Mouse (Mus musculus): ENCODE measurements around the gene Rpp40.
A peak's percentile ranks its signal among the peaks of the same experiment; 100 is the strongest.

Rpp40 gene

GRCm38 (mm10) chr13:35905879-35906481, at the start of gene Rpp40:
Rpp40 (minus strand) TSS chr13:35906359.
- DNase-seq (ENCODE audit: low read depth, low spot score), result peak; percentile 83

- DNase-seq (ENCODE audit: low read depth, low spot score), result no peak
These were observed 43.8 kb upstream of the Rpp40 start for GRCm38 (mm10) chr13:35949814-35950455.

DNA sequence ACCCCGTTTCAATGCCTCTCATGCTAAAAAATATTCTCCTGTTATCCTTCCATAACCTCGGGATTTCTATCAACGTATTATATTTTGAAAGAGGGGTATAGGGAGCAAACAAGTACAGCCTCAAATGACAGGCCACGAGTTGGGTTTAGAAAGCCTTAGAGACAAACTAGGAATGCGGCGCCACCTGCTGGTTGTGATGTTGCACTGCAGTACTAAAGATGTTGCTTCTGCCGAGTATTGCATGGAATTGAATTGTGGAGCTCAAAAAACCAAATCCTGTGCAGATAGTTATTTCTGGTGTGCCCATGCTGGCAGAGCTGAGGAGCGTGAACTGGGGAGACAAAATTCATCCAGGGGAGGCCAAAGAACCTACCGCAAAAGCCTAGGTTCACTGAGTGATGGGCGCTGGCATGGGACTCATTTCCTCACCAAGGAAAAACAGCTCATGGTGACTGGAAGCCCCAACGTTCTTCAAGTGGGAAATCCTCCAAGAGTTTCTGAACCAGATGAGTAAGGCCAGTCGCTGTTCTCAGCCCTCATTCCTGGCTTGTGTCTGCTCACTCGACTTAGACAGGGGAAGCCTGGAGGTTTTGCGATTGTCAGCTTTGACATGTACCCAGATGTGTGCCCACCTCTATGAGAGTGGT, 41.3 kb upstream of the Rpp40 start:
- peak; percentile 62 for DNase-seq (ENCODE audit: low read depth, low spot score)

DNA sequence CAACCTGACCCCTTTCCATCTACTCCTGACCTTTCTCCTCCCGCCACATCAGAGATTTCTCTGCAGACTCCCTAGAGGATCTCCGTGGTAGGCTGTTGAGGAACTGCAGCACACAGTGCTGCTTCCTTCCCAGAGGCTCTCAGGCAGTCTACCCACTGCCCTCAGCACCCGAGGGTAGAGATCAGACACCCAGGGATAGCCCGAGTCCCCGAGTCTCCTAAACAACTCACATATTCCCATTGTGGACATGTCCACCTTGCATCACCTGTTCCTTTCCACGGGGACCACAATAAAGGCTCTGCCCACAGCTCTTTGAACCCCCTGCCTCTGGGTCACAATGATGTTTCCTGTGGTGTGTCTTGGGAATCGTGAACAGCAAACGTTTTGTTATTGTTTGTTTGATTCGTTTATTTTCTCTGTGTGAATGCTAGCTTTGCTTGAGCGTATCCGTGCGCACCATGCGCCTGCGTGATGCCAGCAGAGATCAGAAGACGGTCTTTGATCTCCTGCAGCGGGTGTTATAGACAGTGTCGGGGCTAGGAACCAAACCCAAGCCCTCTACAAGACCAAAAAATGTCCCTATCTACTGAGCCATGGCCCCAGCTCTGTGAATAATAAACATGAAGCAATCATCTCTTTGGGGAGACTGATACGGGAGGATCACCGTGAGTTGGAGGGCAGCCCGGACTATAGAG, 40.6 kb upstream of the Rpp40 start:
- DNase-seq (ENCODE audit: low read depth, low spot score), result no peak

GRCm38 (mm10) chr13:35940934-35941333, 34.8 kb upstream of the Rpp40 start:
- DNase-seq (ENCODE audit: low read depth, low spot score), result no peak

GRCm38 (mm10) chr13:35939871-35940665, 33.9 kb upstream of the Rpp40 start:
- no peak for DNase-seq (ENCODE audit: low read depth, low spot score)

DNA sequence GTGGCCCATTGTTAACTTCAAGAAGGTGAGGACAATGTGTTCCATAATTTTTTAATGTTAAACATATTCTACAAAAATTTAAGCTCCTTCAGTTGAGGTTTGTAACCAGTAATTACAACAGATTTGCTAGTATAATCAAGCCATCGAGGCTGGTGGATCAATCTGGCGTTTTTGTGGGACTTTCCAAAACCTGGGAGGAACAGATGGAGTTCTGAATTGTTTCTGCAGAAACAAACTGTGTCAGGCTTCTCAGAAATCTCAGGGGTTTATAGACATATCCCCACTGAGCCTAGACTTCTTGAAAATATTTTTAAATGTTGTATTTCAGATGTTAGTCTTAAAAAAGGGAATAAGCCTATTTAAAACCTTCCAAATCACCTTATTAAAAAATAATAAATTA, 31.8 kb upstream of the Rpp40 start:
- no peak for DNase-seq (ENCODE audit: low read depth, low spot score)

DNA sequence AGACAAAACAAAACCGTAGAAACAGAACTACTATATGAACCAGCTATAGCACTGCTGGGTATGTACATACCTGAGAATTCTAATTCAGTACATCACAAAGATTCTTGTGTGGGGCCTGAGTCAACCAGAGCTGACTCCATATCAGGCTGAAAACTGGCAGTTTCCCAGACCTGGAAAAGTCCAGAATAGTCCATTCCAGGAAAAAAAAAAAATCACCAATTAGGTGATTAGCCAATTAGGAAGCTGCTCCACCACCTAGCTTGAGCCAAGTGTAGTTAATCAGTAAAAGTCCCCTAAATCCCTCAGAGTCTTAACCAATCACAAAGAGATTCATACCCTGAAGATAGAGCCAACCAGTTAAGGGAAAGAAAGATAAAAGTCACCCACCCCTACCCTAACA, 5.3 kb upstream of the Rpp40 start:
- DNase-seq (ENCODE audit: low read depth, low spot score), result no peak

GRCm38 (mm10) chr13:35905378-35905777, 781 bp downstream of the Rpp40 start:
- DNase-seq (ENCODE audit: low read depth, low spot score), result no peak

DNA sequence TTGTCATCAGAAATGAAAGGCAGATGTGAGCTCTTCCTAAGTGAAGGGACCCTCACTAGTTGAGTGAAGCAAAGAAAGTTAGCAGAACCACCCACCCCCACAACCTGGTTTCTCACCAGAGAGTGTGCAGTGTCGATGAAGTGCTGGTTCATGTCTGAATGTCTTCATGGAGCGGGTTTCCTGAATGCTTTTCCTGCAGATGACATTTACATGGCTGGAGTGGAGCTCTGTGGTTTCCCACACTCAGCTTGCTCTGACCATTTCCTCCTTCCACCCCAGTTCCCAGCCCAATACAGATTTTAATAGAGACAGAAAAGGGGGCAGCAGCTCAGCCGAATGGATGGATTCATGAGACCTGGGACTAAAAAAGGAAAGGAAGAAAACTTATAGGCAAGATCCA, 13.3 kb downstream of the Rpp40 start:
- no peak for DNase-seq (ENCODE audit: low read depth, low spot score)

DNA sequence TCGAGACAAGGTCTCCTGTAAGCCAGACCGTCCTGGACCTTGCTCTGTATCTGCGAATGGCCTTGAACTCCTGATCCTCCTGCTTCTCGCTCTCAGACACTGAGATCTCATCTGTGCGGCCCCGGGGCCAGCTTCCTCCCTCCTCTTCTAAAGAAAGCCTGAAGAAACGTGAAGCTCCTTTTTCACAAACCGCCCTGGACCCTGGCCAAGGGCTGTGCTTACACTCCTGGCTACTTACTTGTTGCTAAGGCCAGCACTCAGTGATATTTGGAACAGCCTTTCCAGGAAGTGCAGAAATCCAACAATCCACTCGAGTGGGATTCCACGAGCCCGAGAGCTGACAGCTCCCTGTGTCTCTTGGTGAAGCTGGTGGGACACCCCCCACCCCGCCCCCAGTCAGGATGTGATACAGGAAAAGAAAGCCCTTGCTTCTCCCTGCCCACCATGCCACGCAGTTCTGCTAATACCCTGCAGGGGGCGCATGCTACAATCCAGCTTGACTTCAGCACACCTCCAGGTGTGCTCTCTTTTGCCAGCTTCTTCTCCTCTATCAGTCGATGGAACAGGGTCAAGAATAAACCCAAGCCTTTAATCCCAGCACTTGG, 19.9 kb downstream of the Rpp40 start:
- DNase-seq (ENCODE audit: low read depth, low spot score), result peak; percentile 22

DNA sequence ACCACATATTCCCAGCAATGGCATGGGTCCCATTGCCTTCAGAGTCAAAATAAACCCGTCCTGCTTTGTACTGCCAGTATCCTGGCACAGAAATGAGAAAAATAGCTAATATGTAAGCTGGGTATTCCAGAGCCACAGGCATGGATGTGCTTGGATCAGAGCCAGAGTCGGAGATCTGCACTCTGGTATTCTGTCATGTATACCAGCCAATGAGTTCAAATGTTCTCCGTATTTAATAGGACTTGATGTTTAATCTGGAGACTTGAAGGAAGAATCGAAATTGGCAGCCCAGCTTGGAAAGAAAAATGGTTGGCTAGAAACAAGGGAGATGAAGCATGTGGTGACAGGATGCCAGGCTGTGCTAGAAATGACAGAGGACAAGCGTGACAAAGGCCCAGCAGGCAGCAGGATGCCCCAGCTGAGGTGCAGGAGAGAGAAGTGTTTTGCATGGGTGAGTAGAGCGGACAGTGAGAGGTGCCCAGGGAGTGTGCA, 25.6 kb downstream of the Rpp40 start:
- no peak for DNase-seq (ENCODE audit: low read depth, low spot score)

DNA sequence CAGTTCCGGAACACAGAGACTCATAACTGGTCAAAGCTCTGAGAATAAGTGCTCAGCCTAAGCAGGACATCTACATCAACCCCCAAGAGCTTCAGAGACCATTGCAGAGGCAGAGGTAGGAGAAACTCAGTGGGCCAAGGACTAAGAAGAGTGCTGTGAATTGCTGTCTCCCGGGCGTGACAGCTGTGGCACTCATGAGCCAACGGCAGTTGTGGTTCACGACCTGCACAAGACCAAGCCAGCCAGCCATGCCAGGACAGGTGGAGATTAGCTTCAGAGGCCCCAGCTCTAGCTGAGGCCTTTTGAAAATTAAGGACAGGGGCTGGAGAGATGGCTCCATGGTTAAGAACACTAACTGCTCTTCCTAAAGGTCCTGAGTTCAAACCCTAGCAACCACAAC, 26.6 kb downstream of the Rpp40 start:
- no peak for DNase-seq (ENCODE audit: low read depth, low spot score)

GRCm38 (mm10) chr13:35879068-35879467, 27.1 kb downstream of the Rpp40 start:
- no peak for DNase-seq (ENCODE audit: low read depth, low spot score)

DNA sequence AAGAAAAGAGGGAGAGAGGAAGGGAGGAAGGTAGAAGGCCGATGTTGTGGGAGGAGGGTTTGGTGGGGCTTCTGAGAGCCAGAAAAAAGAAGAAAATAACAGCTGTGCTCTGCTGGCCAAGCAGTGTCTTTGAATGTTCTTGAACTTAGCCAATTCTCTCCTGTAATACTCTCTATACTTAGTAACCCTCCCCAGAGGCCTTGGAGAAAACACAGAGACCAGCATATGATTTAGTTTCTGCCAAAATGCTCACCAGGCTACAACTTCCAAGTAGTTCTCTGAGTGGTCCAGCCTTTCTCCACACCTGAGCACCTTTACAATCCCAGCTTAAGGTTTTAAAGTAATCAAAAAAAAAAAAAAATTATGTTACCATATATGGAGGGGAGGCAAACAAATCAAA, 27.9 kb downstream of the Rpp40 start:
- no peak for DNase-seq (ENCODE audit: low read depth, low spot score)

DNA sequence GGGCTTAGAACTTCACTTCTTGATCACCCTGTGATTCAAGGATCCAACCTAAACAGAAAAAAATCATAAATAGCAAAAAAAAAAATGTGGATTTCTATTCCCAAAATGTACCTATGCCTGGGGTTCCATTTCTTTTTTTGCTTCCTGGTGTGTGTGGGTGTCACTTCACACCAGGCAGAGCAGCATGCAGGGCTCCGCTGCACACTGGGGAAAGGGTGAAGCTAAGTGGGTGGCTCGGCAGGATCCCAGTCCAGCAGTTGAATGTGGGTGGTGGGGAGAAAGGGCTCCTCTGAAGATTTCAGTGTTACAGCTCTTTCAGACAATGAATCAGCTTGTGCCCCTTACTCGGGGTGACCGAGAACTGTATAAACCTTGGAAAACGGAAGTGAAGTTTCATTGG, 30.8 kb downstream of the Rpp40 start:
- DNase-seq (ENCODE audit: low read depth, low spot score), result no peak

DNA sequence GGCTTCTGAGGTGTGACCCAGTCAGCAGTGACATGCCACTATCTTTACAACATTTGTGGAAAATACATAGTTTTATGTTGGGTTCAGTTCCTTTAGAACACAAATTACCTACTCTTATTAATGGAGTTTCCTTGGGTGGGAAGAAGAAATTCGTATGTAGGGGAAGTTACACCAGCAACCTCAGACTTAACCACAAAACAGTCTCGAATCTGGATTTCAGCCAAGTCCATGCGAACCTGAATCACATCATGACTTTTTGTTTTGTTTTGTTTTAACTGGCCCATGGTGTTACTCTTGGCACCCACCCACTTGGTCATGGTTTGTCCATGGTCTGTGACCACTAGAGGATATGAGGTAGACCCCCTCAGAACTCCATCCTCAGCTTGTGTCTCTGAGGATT, 35.1 kb downstream of the Rpp40 start:
- DNase-seq (ENCODE audit: low read depth, low spot score), result no peak

GRCm38 (mm10) chr13:35870659-35871058, 35.5 kb downstream of the Rpp40 start:
- no peak for DNase-seq (ENCODE audit: low read depth, low spot score)

GRCm38 (mm10) chr13:35860916-35861315, 45.2 kb downstream of the Rpp40 start:
- DNase-seq (ENCODE audit: low read depth, low spot score), result no peak

DNA sequence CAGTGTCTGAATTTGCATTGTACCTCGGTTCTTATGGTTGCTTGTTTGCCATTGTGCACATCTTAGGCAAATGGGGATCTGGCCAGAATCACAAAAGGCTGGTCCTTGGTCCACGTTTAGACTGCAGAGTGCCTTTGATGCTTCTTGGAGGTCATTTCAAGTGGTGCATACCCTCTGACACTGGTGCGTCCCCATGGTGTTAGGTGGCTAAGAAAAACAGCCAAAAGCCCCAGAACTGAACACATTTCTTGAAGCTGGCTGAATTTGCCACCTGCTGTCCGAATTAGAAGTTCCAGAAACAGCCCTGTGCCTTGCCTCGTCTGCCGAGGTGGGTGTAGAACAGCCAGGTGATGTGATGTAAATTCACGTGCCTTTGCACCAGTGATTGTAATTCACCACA, 48.7 kb downstream of the Rpp40 start:
- no peak for DNase-seq (ENCODE audit: low read depth, low spot score)

Data from embryo, embryonic 11.5 days (tissue).